In genomic region chr19:40650090-40650489, GRCm38 (mm10) we compare ENCODE assay signal across 14 mouse cellular contexts. TPM values are rescaled to one million over a fixed set of nuclear protein-coding genes. Genes with fewer than 3 reads are reported as not detected.
DNase-seq lines count a peak whose midpoint lies in the region; ATAC-seq and TF ChIP-seq lines count a peak whose summit lies in the region.
"Had no signal": no experiment of that assay in that cellular context is flagged by ENCODE, and none has a peak within 500 bp of the region (broad histone marks: within the 10 kb centered on the region; RNA-seq: fewer than 3 reads in every experiment).

No protein-coding gene starts in this region.

- TF ChIP-seq POLR2A in heart, adult 2 months (IDR thresholded peaks at IDR 0.05; ENCODE audit: insufficient read depth, low read depth, low read length), result no peak

- peaks cover 1% of the 10 kb centered on the region; the same call in 1 of the 2 replicates for H3K36me3 ChIP-seq in heart, adult 2 months (ENCODE audit: control insufficient read depth, insufficient read depth, low read length)
- no peaks in the 10 kb centered on the region for H3K36me3 ChIP-seq in intestine, embryonic 15.5 days
- H3K36me3 ChIP-seq: hindbrain, embryonic 10.5 days had no signal

- peak; percentile 35 for ATAC-seq in inflammation-experienced regulatory T-cells, adult 6 months
- peak; percentile 56; the same call in 1 of the 2 replicates for ATAC-seq in neutrophil, adult 5-6 weeks (ENCODE audit: extremely low read depth, insufficient number of reproducible peaks, low FRiP score, poor library complexity, severe bottlenecking)
- no peak for ATAC-seq in intestine, embryonic 15.5 days

- peak overlapping the region; percentile 26; the same call in 1 of the 2 replicates for H3K27ac ChIP-seq in heart, adult 2 months
- H3K27ac ChIP-seq in intestine, embryonic 15.5 days, result no peak overlapping the region
- H3K27ac ChIP-seq: left cerebral cortex, adult 2 months had no signal

- DNase-seq in heart, adult 2 months, result no peak
- no peak for DNase-seq in heart, postnatal 14 days
- DNase-seq in thymus, postnatal 14 days, result peak; percentile 9
- DNase-seq in thymus, postnatal 4 days, result no peak
- DNase-seq in adrenal gland, postnatal 10 days, result no peak
- DNase-seq: kidney, adult 11 months; liver; thymus, postnatal 36 days had no signal

- TF ChIP-seq EP300 in heart, adult 2 months (IDR thresholded peaks at IDR 0.05; ENCODE audit: insufficient read depth, low read depth, low read length), result no peak

- H3K4me2 ChIP-seq in intestine, embryonic 15.5 days (replicated peaks), result no peak overlapping the region

- no peaks in the 10 kb centered on the region for H3K79me2 ChIP-seq in heart, adult 2 months (replicated peaks; ENCODE audit: control insufficient read depth, insufficient read depth, low read length)

- no peak overlapping the region for H3K9ac ChIP-seq in heart, adult 2 months (ENCODE audit: low read depth, low read length)
- no peak overlapping the region for H3K9ac ChIP-seq in intestine, embryonic 15.5 days

- no peaks in the 10 kb centered on the region for H3K9me3 ChIP-seq in intestine, embryonic 15.5 days
- H3K9me3 ChIP-seq: hindbrain, embryonic 10.5 days had no signal

- TF ChIP-seq CTCF in heart, adult 2 months (IDR thresholded peaks at IDR 0.05), result no peak

- H3K27me3 ChIP-seq in heart, adult 2 months (ENCODE audit: control insufficient read depth, insufficient read depth, low read length), result no peaks in the 10 kb centered on the region
- H3K27me3 ChIP-seq in intestine, embryonic 15.5 days (replicated peaks), result no peaks in the 10 kb centered on the region

- 22% methylated on average over 5 of the region's 5 CpGs for WGBS in heart, adult 2 months
- 49% methylated on average over 5 of the region's 5 CpGs for WGBS in intestine, embryonic 15.5 days

- H3K4me1 ChIP-seq in heart, adult 2 months (ENCODE audit: control insufficient read depth, insufficient read depth, low read length), result peaks cover 17% of the 10 kb centered on the region
- H3K4me1 ChIP-seq in intestine, embryonic 15.5 days (replicated peaks), result peaks cover 21% of the 10 kb centered on the region; the same call in 1 of the 2 replicates

- intact Hi-C loops in heart, adult 2 months (cut with DNase I), result no loop called here
- intact Hi-C loops in heart, postnatal 14 days (cut with DNase I), result no loop called here

- no peak overlapping the region for H3K4me3 ChIP-seq in heart, adult 2 months
- no peak overlapping the region for H3K4me3 ChIP-seq in intestine, embryonic 15.5 days (replicated peaks)
- H3K4me3 ChIP-seq: hindbrain, embryonic 10.5 days; left cerebral cortex, adult 2 months had no signal

RNA-seq across cellular contexts. Expression of gene Entpd1, which starts 37.9 kb away (rescaled TPM):
- total RNA-seq in heart, adult 2 months (2021), result 10 to 100 TPM; 22.1 to 26.4 TPM
- 13.0 and 18.6 TPM in 2 replicates for polyA plus RNA-seq in heart, adult 2 months (2012; rRNA removed)
- 10 to 100 TPM; 34.5 to 40.2 TPM for total RNA-seq in heart, postnatal 14 days (2021)
- polyA plus RNA-seq in inflammation-experienced regulatory T-cells, adult 6 months (2017; shearing (Covaris generic)), result 10 to 100 TPM; 46.8 to 61.9 (median 50.3) TPM
- total RNA-seq in neutrophil, adult 5-6 weeks (2017), result 274 and 277 TPM in 2 replicates
- 7.0 and 7.8 TPM in 2 replicates for polyA plus RNA-seq in intestine, embryonic 15.5 days (2015; fragmentation: Nextera tagmentation; extraction: Ambion mirVana)
- total RNA-seq in adrenal gland, postnatal 10 days (2021), result 10 to 100 TPM; 27.2 to 32.8 TPM
- polyA plus RNA-seq: C2C12 had no signal

RNA-seq across cellular contexts. Expression of gene Tctn3, which starts 38.1 kb away (rescaled TPM):
- 1 to 10 TPM; 6.5 to 7.6 TPM for total RNA-seq in heart, adult 2 months (2021)
- 7.7 and 10.5 TPM in 2 replicates for polyA plus RNA-seq in heart, adult 2 months (2012; rRNA removed)
- total RNA-seq in heart, postnatal 14 days (2021), result 1 to 10 TPM; 8.6 to 8.8 TPM
- polyA plus RNA-seq in inflammation-experienced regulatory T-cells, adult 6 months (2017; shearing (Covaris generic)), result 1 to 10 TPM; 5.8 to 9.4 (median 9.1) TPM
- total RNA-seq in neutrophil, adult 5-6 weeks (2017), result 6.2 and 7.0 TPM in 2 replicates
- polyA plus RNA-seq in intestine, embryonic 15.5 days (2015; fragmentation: Nextera tagmentation; extraction: Ambion mirVana), result 9.8 and 10.5 TPM in 2 replicates
- total RNA-seq in adrenal gland, postnatal 10 days (2021), result 1 to 10 TPM; 5.4 to 7.1 TPM
